Mouse (Mus musculus) liver, embryonic 12.5 days (tissue): ENCODE data around the gene Med12l. TPM values are rescaled to one million over a fixed set of nuclear protein-coding genes. Genes with fewer than 3 reads are reported as not detected.
"Not testable (repeated sequence)": the region's sequence is repeated elsewhere in the genome, so short reads cannot be mapped to it uniquely, and the experiment has no call there.

Source experiments
- ATAC-seq: fragments of 200-750 bp; cut with Nextera tagmentation; 2 replicates; pipeline ENCODE4 v1.8.0; 2017; ENCODE audit warnings: moderate number of reproducible peaks, mild to moderate bottlenecking, moderate library complexity
- H3K27ac ChIP-seq: fragments of 300-500 bp; sonication (generic); 2 replicates; pipeline ENCODE4 v1.5.1; 2016; ENCODE audit warnings: mild to moderate bottlenecking
- H3K27me3 ChIP-seq: fragments of 300-500 bp; sonication (generic); replicated peaks from 2 replicates; pipeline ENCODE4 v1.6.1; 2016; ENCODE audit warnings: mild to moderate bottlenecking, moderate library complexity
- H3K36me3 ChIP-seq: fragments of 300-500 bp; sonication (generic); 2 replicates; pipeline ENCODE4 v1.6.1; 2016; ENCODE audit warnings: mild to moderate bottlenecking, moderate library complexity
- H3K4me1 ChIP-seq: fragments of 300-500 bp; sonication (generic); 2 replicates; pipeline ENCODE4 v1.6.1; 2016
- H3K4me2 ChIP-seq: fragments of 300-500 bp; sonication (generic); 2 replicates; pipeline ENCODE4 v1.6.1; 2016; ENCODE audit warnings: mild to moderate bottlenecking, moderate library complexity
- H3K4me3 ChIP-seq: fragments of 300-500 bp; sonication (generic); 2 replicates; pipeline ENCODE4 v1.5.1; 2016; ENCODE audit warnings: mild to moderate bottlenecking, moderate library complexity
- H3K9ac ChIP-seq: fragments of 300-500 bp; sonication (generic); 2 replicates; pipeline ENCODE4 v1.6.1; 2016; ENCODE audit warnings: mild to moderate bottlenecking, moderate library complexity
- H3K9me3 ChIP-seq: fragments of 300-500 bp; sonication (generic); replicated peaks from 2 replicates; pipeline ENCODE4 v1.6.1; 2016; ENCODE audit warnings: mild to moderate bottlenecking, moderate library complexity
- WGBS: fragments of 180-500 bp; shearing (Covaris S2); methylation state at CpG from one replicate; pipeline ENCODE4 v1.1.7; 2016; ENCODE audit not compliant: insufficient replicate concordance; 5-methylcytosine and 5-hydroxymethylcytosine counted together
- polyA plus RNA-seq: library from polyadenylated mRNA; unstranded; fragments of >200 nt; fragmentation: Nextera tagmentation; extraction: Ambion mirVana; gene quantifications from 2 replicates; pipeline ENCODE4 v1.2.1, GENCODE M21; 2016

Med12l gene
- polyA plus RNA-seq, 1 experiment from 2014 or later, result 2.1 TPM

DNA sequence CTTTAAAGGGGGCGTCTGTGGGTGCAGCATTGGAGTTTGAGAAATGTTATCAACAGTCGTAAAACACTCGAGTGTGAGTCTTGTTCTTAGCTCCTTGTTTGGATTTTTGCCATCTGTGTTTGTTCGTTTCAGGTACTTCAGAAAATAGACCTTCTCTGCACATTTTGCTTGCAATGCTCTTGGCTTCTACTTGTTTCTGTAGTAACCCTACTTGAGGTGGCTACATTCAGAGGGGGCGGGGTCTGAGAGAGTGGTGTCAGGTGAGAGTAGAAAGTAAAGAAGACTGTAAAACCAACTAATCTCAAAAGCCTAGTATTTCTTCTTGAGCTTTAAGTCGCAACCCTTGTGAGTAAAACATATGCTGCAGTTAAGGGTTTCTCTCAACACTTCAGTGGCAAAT lies 23.1 kb downstream of the Med12l start:
- Histone ChIP-seq H3K27me3 (no peaks in the 10 kb centered on the region), H3K4me2 (no peak overlapping the region), H3K27ac (no peak overlapping the region), H3K4me3 (no peak overlapping the region), H3K36me3 (no peaks in the 10 kb centered on the region), H3K9ac (no peak overlapping the region), H3K4me1 (peaks cover 21% of the 10 kb centered on the region), H3K9me3 (no peaks in the 10 kb centered on the region)
- no peak for ATAC-seq
- whole genome bisulfite sequencing, result 68% methylated on average over 6 of the region's 6 CpGs

DNA sequence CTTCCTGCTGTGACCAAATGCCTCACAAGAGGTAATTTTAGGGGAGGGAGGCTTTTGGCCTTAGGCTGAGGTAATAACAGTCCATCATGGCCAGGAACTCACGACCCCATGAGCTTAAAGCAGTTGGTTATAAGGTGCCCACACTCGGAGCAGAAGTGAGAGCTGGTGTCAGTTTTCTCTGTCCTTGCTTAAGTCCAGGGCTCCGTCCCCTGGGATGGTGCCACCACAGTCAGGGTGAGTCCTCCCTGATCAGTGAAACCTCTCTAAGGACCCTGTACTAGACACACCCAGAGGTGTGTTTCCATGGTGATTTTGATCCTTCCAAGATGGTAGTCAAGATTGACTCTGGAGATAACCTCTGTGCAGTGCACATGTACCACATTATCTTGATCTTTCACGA lies 25.4 kb downstream of the Med12l start:
- no peak overlapping the region for H3K9ac ChIP-seq
- no peak overlapping the region for H3K4me2 ChIP-seq
- H3K27ac ChIP-seq, result no peak overlapping the region
- H3K27me3 ChIP-seq, result no peaks in the 10 kb centered on the region
- 63% methylated on average over 4 of the region's 4 CpGs for WGBS
- peaks cover 10% of the 10 kb centered on the region; the same call in 1 of the 2 replicates for H3K4me1 ChIP-seq
- H3K4me3 ChIP-seq, result no peak overlapping the region
- no peaks in the 10 kb centered on the region for H3K9me3 ChIP-seq
- peak; percentile 21; the same call in 1 of the 2 replicates for ATAC-seq
- no peaks in the 10 kb centered on the region for H3K36me3 ChIP-seq

DNA sequence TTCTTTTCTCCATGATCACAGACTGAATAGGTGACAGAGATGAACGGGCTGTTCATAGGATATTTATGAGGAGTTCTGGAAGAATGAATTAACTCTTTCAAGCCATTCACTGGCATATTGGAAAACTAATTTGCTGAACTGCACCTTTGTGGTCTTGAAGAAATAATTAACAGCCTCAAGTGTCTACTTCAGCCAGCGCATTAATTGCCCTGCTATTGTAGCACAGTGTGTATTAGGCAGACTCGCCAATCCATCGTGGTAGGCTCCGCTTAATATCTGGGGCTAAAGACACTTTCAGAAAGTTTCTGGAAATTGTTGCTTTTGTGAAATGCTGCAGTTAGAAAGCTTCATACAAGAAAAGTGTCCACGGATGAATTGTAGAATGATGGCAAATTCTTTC lies 35.9 kb downstream of the Med12l start:
- WGBS, result 84% methylated on average over 6 of the region's 6 CpGs
- no peaks in the 10 kb centered on the region for H3K9me3 ChIP-seq
- H3K36me3 ChIP-seq, result no peaks in the 10 kb centered on the region
- H3K27ac ChIP-seq, result no peak overlapping the region
- no peak overlapping the region for H3K4me3 ChIP-seq
- ATAC-seq, result no peak
- no peak overlapping the region for H3K4me2 ChIP-seq
- no peaks in the 10 kb centered on the region for H3K27me3 ChIP-seq
- peaks cover 3% of the 10 kb centered on the region; the same call in 1 of the 2 replicates for H3K4me1 ChIP-seq
- H3K9ac ChIP-seq, result no peak overlapping the region

DNA sequence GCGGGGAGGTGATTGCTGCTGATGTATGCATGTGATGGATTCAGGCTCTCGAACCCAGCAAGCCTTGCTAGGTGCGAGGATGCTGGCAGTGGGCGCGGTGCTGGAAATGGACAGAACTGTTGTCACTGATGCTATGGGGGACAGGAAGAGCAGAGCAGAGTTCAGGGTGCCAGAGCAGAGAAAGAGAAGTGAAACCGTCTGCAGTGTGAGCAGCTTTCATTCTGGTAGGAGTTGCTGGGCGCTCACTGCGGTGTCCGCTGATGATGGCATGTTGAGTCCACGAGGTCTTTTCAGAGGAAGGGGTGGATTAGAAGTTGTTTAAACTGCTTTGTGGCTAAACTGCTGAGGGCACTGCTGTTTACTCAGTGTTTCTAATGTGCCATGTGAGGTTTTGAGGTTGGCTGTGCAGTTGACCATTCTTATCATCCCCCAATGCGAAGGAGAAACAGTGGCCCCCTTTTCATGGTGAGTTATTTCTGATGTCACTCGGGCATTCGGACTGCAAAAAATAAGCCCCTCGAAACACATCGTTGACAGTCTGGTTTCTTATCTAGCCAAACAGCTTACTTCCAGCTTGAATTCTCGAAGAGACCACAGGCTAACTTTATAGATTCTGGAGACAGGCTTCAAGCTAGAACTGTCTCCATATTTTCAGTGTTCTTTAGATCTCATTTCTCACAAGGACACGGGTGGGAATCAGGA lies 49.4 kb downstream of the Med12l start:
- Histone ChIP-seq H3K4me1 (peaks cover 61% of the 10 kb centered on the region), H3K9me3 (no peaks in the 10 kb centered on the region), H3K4me3 (peak overlapping the region; percentile 9; the same call in 1 of the 2 replicates), H3K27me3 (no peaks in the 10 kb centered on the region), H3K36me3 (no peaks in the 10 kb centered on the region), H3K9ac (no peak overlapping the region; the same call in 1 of the 2 replicates), H3K27ac (peak overlapping the region; percentile 61; the same call in 1 of the 2 replicates), H3K4me2 (peak overlapping the region; percentile 53)
- no peak for ATAC-seq
- 18% methylated on average over 17 of the region's 17 CpGs for WGBS

DNA sequence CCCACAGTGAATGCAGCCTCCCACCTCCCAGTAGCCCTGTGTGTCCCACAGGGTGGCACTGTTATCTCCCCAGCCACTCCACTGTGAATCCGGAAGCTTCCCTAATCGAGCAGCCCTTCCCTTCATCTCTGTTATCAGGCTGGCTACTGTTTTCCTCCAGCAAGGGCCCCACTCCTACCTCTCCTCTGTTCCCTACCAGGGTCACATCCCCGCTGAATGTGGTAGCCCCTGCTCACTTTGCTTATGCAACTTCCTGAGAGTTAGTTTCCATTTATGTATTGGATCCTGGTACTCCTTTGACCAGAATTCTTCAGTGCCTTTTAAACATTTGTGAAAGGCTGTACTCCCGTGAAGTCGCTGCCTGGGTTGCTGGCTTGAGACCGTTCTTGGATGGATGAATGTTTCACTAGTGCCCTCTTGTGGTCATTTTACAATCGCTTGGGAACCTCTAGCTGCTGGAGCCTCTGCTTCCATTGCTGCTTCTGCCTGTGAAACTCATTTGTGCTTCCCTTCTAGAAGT lies 53.5 kb downstream of the Med12l start:
- H3K27ac ChIP-seq, result peak overlapping the region; percentile 72
- peaks cover 85% of the 10 kb centered on the region for H3K4me1 ChIP-seq
- 1% methylated on average over 7 of the region's 7 CpGs for WGBS
- peak; percentile 93 for ATAC-seq
- H3K9me3 ChIP-seq, result no peaks in the 10 kb centered on the region
- H3K27me3 ChIP-seq, result no peaks in the 10 kb centered on the region
- no peaks in the 10 kb centered on the region for H3K36me3 ChIP-seq
- peak overlapping the region; percentile 42 for H3K9ac ChIP-seq
- H3K4me3 ChIP-seq, result peak overlapping the region; percentile 41
- H3K4me2 ChIP-seq, result peak overlapping the region; percentile 64

DNA sequence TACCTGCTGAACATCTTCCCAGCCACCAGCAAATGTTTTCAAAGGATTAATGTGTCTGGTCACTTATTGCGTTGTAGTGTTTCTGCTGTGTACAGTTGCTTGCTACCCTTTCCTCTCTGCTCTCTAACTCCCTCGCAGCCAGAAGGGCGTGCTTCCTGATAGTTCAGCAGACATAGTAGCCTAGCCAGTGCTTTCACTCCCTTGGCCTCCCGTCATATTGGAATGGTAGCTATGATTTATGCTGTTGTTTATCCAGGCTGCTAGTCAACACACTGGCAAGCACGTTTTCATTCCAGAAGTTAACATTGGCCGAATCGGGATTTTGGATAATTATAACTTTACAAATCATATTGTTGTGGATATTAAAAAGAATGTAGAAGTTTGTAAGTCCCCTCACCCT lies 54.5 kb downstream of the Med12l start:
- H3K27ac ChIP-seq, result no peak overlapping the region
- 59% methylated on average over 7 of the region's 7 CpGs for WGBS
- H3K9ac ChIP-seq, result no peak overlapping the region
- no peaks in the 10 kb centered on the region for H3K9me3 ChIP-seq
- H3K4me3 ChIP-seq, result no peak overlapping the region
- H3K36me3 ChIP-seq, result no peaks in the 10 kb centered on the region
- no peak for ATAC-seq
- no peaks in the 10 kb centered on the region for H3K27me3 ChIP-seq
- H3K4me1 ChIP-seq, result peaks cover 79% of the 10 kb centered on the region
- H3K4me2 ChIP-seq, result no peak overlapping the region

DNA sequence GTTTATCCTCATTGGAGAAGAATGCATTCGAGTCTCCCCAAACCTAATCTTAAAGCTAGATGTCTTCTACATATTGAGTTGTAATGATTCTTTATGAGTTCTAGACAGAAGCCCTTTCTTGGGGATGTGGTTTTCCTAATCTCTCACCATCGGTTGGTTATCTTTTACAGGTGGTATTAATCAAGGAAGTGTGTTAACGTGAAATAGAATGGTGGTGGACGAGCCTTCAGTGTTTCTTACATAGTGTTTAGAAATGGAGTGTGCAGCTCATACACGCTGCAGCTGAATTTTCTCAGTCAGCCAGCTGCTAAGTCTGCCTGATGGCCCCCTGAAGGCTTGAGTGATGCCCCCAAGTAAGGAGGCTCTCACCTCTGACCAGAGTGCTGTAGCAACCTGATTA lies 56.5 kb downstream of the Med12l start:
- Histone ChIP-seq H3K9me3 (no peaks in the 10 kb centered on the region), H3K36me3 (no peaks in the 10 kb centered on the region), H3K27ac (no peak overlapping the region), H3K4me1 (peaks cover 61% of the 10 kb centered on the region), H3K9ac (no peak overlapping the region), H3K4me2 (no peak overlapping the region), H3K27me3 (no peaks in the 10 kb centered on the region), H3K4me3 (no peak overlapping the region)
- WGBS, result 39% methylated on average over 5 of the region's 5 CpGs
- no peak for ATAC-seq

DNA sequence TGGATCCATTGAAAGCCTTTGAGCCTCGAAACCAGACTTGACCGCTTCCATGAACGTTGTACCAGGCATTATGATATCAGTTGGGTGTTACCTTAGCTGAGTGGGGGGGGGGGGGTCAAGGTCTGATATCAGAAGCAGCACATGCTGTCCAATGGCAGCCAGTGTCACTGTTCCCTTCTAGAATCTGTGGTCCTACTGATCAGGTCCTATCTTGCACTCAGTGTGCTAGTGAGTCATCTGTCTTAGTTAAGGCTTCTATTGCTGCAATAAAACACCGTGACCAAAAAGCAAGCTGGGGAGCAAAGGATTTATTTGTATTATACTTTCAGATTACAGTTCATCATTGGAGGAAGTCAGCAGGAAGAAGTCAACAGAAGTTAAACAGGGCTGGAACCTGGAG lies 57.8 kb downstream of the Med12l start:
- ATAC-seq, result peak; percentile 70
- Histone ChIP-seq H3K4me2 (peak overlapping the region; percentile 4; the same call in 1 of the 2 replicates), H3K27me3 (no peaks in the 10 kb centered on the region), H3K27ac (no peak overlapping the region), H3K9ac (no peak overlapping the region), H3K4me3 (no peak overlapping the region), H3K4me1 (peaks cover 48% of the 10 kb centered on the region), H3K36me3 (no peaks in the 10 kb centered on the region), H3K9me3 (no peaks in the 10 kb centered on the region)
- 32% methylated on average over 4 of the region's 4 CpGs for WGBS

DNA sequence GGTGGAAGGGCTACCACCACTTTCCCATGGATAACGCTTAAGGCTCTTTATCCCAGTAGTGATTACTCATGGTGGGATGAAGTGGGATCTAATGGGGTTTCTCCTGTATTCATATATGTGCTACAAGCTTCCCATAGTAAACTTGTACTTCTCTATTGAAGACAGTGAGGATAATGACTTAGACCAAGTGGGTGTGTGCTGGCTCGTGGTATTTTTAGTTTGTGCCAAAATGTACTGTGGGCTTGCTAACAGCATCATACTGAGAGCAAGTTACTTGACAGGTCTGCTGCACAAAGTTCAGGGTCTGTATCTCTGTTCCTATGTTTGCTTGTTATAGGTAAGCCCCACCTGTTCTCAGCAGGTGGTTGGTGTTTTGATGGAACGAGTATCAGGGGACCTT lies 60.3 kb downstream of the Med12l start:
- no peak overlapping the region for H3K4me2 ChIP-seq
- no peaks in the 10 kb centered on the region for H3K9me3 ChIP-seq
- H3K9ac ChIP-seq, result no peak overlapping the region
- H3K27ac ChIP-seq, result no peak overlapping the region
- H3K36me3 ChIP-seq, result no peaks in the 10 kb centered on the region
- peaks cover 23% of the 10 kb centered on the region for H3K4me1 ChIP-seq
- ATAC-seq, result no peak
- 76% methylated on average over 3 of the region's 3 CpGs for WGBS
- H3K4me3 ChIP-seq, result no peak overlapping the region
- no peaks in the 10 kb centered on the region for H3K27me3 ChIP-seq

DNA sequence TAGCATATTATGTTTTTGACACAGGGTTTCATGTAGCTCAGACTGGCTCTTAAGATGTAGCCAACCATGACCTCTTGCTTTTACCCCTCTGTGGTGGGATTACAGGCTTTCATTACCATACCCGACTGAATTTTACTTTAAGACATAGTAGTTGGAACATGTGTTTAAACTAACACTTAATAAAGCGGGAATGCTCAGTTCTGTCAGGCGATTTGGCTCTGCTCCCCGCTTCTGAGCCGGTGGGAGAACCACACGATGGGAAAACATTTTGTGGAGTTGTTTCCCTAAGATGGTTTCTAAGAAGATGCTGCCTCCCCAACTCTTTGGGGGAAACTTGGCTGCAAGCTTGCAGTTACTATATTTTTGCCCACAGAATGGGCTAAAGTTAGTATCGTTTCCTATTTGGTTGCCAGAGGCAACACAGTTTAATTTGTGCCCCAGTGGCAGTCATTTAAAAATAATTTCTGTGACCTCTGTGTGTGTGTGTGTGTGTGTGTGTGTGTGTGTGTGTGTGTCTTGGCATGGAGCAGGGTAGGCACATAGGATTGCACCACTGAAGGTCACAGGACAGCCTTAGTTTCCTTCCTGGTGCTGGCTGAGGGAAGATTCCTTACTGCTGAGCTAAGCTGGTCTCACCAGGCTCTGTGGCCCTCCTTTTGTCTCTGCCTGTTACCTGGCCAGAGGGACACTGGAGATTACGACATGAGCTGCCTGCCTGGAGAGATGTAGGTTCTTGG lies 61.1 kb downstream of the Med12l start:
- no peaks in the 10 kb centered on the region for H3K27me3 ChIP-seq
- H3K4me2 ChIP-seq, result no peak overlapping the region
- H3K27ac ChIP-seq, result no peak overlapping the region
- ATAC-seq, result no peak
- H3K9me3 ChIP-seq, result no peaks in the 10 kb centered on the region
- H3K4me1 ChIP-seq, result peaks cover 23% of the 10 kb centered on the region
- 75% methylated on average over 8 of the region's 8 CpGs for WGBS
- H3K4me3 ChIP-seq, result no peak overlapping the region
- no peak overlapping the region for H3K9ac ChIP-seq
- no peaks in the 10 kb centered on the region for H3K36me3 ChIP-seq

DNA sequence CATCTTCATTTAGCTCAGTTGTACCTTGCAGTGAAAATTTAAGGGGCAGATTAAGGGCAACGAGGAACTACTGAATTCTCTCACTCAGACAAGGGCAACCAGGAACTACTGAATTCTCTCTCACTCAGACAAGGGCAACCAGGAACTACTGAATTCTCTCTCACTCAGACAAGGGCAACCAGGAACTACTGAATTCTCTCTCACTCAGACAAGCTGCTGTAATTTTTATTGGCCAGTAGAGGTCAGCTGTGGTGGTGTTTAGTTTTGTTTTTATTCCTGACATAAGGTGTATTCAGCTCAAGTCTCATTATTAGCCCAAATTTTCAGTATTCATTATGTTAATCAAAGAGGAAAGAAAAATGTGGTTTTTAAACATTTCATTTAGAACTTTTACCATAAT lies 63.4 kb downstream of the Med12l start:
- 30% methylated on average over 1 of the region's 1 CpGs for WGBS

DNA sequence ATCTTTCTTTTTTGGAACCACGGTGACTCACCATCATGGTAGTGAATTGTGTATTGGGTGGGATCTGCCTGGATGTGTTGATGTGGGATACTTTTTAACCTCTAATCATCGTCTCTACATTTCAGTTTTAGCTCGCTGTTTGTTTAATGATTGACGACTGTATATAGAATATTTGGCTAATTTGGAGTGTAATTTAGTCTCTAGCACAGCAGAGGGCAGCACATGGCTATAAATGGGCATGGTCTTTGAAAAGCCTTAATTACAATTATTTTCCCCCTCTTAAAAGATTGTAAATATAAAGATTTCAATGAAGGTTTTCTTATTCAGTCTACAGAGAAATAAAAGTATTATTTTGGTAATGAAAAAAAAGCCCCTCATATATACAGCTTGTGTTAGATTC lies 71.7 kb downstream of the Med12l start:
- no peaks in the 10 kb centered on the region for H3K9me3 ChIP-seq
- no peaks in the 10 kb centered on the region for H3K36me3 ChIP-seq
- no peaks in the 10 kb centered on the region for H3K27me3 ChIP-seq
- H3K4me2 ChIP-seq, result no peak overlapping the region
- H3K27ac ChIP-seq, result no peak overlapping the region
- no peak for ATAC-seq
- H3K4me3 ChIP-seq, result no peak overlapping the region
- H3K9ac ChIP-seq, result no peak overlapping the region
- WGBS, result 37% methylated on average over 4 of the region's 4 CpGs
- H3K4me1 ChIP-seq, result peaks cover 9% of the 10 kb centered on the region; the same call in 1 of the 2 replicates

More for the DNA sequence above, 63.4 kb downstream of the Med12l start:
- not testable (repeated sequence) for H3K27ac ChIP-seq, H3K4me3 ChIP-seq, H3K4me2 ChIP-seq, H3K27me3 ChIP-seq, H3K9me3 ChIP-seq, H3K36me3 ChIP-seq, ATAC-seq, H3K4me1 ChIP-seq, H3K9ac ChIP-seq
